Mouse (Mus musculus): Measurements from ENCODE around the gene Tceanc2. TPM values are rescaled to one million over a fixed set of nuclear protein-coding genes. Genes with fewer than 3 reads are reported as not detected.
A peak's percentile ranks its signal among the peaks of the same experiment; 100 is the strongest.

The Tceanc2 gene
- polyA plus RNA-seq, 1 experiment: 33.5 TPM

DNA sequence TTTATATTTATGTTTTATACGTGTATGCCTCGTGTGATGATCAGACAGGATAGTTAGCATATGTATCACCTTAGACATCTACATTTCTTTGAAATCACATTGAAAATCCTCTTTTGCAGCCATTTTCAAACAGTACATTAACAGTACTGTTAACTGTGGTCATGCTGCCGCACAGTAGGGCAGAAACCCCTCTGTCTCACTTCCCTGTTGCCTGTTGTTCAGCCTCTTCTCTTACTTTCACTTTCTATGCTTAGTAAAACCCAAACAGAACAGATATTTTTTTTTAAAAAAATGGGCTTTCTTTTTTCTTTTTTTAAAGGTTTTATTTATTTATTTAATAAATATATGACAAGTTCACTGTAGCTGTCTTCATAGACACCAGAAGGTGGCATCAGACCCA is 14.9 kb upstream of the Tceanc2 start:
- H3K4me1 ChIP-seq (ENCODE audit: control insufficient read depth, insufficient read depth, low read length): no peaks in the 10 kb centered on the region; the same call in 1 of the 2 replicates
- no peak overlapping the region for H3K4me3 ChIP-seq (replicated peaks; ENCODE audit: control insufficient read depth, low read depth, low read length)
- no peak overlapping the region for H3K27ac ChIP-seq (ENCODE audit: control insufficient read depth, insufficient read depth, low read depth, low read length, poor library complexity)
- WGBS: 85% methylated on average over 3 of the region's 3 CpGs
- TF ChIP-seq POLR2A (IDR thresholded peaks at IDR 0.05; ENCODE audit: borderline replicate concordance, control insufficient read depth, low read depth, low read length) (no peak), CTCF (IDR thresholded peaks at IDR 0.05; ENCODE audit: control insufficient read depth, insufficient read depth, low read length) (no peak)

DNA sequence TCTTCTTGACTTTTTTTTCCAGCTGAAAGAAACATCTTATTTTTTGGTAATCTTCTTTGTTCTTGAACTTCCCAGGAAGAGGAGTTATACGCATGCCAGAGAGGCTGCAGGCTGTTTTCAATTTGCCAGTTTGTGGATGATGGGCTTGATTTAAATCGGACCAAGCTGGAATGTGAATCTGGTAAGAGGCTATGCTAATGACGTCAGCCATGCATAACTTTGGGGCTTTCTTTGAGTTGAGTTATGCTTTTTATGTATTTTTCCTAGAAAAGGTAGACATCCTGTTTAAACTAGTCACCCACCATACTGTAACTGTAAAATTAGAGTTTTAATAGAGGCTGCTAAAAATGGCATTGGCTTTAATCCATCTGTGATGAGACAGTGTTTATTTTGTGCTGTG is 6.8 kb upstream of the Tceanc2 start:
- H3K4me3 ChIP-seq (replicated peaks; ENCODE audit: control insufficient read depth, low read depth, low read length): no peak overlapping the region
- WGBS: 89% methylated on average over 3 of the region's 3 CpGs
- H3K4me1 ChIP-seq (ENCODE audit: control insufficient read depth, insufficient read depth, low read length): no peaks in the 10 kb centered on the region; the same call in 1 of the 2 replicates
- no peak for TF ChIP-seq CTCF (IDR thresholded peaks at IDR 0.05; ENCODE audit: control insufficient read depth, insufficient read depth, low read length)
- no peak for TF ChIP-seq POLR2A (IDR thresholded peaks at IDR 0.05; ENCODE audit: borderline replicate concordance, control insufficient read depth, low read depth, low read length)
- no peak overlapping the region for H3K27ac ChIP-seq (ENCODE audit: control insufficient read depth, insufficient read depth, low read depth, low read length, poor library complexity)

DNA sequence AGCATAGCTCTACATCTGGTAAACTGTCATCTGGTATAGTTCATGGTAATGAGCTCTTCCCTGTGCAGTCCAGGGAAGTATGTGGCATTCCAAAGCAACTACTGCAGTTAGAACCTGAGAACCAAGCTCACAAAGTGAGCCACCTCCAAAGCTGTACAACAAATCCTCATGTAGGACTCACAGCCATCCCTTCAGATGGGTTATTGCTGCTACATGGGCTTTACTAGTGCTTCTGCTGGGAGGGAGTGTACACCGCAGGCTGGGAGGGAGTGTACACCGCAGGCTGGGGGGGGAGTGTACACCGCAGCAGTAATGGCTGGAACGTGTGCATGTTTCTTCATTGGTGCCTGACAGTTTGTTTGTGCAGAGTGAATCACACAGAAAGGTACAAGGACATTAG is 4.3 kb upstream of the Tceanc2 start:
- WGBS: 73% methylated on average over 4 of the region's 4 CpGs
- H3K27ac ChIP-seq (ENCODE audit: control insufficient read depth, insufficient read depth, low read depth, low read length, poor library complexity): no peak overlapping the region; the same call in 1 of the 2 replicates
- H3K4me3 ChIP-seq (replicated peaks; ENCODE audit: control insufficient read depth, low read depth, low read length): no peak overlapping the region
- H3K4me1 ChIP-seq (ENCODE audit: control insufficient read depth, insufficient read depth, low read length): no peaks in the 10 kb centered on the region; the same call in 1 of the 2 replicates
- no peak for TF ChIP-seq CTCF (IDR thresholded peaks at IDR 0.05; ENCODE audit: control insufficient read depth, insufficient read depth, low read length)
- no peak for TF ChIP-seq POLR2A (IDR thresholded peaks at IDR 0.05; ENCODE audit: borderline replicate concordance, control insufficient read depth, low read depth, low read length)

DNA sequence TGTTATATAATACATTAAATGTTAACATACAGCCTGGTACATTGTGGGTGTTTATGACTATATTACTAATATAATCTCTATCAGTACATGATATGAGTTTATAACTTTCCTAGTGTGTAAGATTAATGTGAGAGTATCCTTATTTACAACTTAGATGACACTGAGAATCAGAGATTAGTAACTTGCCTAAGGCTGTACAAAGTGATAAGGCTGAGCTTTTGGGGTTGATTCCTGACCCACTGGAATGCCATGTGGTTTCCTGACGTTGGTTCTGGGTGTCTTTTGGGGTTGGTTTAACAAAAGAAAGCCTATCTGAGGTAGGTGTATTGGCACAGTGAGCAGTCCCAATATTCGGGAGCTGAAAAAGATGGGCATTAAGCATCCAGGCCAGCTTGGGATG is 3.9 kb upstream of the Tceanc2 start:
- no peak for TF ChIP-seq POLR2A (IDR thresholded peaks at IDR 0.05; ENCODE audit: borderline replicate concordance, control insufficient read depth, low read depth, low read length)
- TF ChIP-seq CTCF (IDR thresholded peaks at IDR 0.05; ENCODE audit: control insufficient read depth, insufficient read depth, low read length): no peak
- WGBS: 36% methylated on average over 2 of the region's 2 CpGs
- Histone ChIP-seq H3K4me1 (ENCODE audit: control insufficient read depth, insufficient read depth, low read length) (no peaks in the 10 kb centered on the region; the same call in 1 of the 2 replicates), H3K4me3 (replicated peaks; ENCODE audit: control insufficient read depth, low read depth, low read length) (no peak overlapping the region), H3K27ac (ENCODE audit: control insufficient read depth, insufficient read depth, low read depth, low read length, poor library complexity) (no peak overlapping the region; the same call in 1 of the 2 replicates)

DNA sequence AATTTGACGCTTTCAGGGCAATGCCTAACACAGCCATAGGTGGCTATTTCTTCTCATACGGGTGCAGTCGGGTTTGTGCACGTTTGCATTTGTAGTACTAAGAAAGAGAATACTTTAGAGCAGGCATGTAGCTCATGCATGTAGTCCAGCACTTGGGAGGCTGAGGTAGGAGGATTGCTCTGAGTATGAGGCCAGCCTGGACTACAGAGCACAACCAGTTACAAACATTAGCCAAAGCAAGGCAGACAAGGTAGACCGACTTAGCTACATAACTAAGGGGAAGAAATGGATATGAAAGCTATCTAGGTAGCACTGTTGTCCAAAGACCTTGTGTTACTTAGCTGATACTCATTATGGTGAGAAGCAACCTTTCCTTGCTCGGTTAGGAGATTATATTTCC is 3.0 kb upstream of the Tceanc2 start:
- H3K4me1 ChIP-seq (ENCODE audit: control insufficient read depth, insufficient read depth, low read length): no peaks in the 10 kb centered on the region; the same call in 1 of the 2 replicates
- H3K4me3 ChIP-seq (replicated peaks; ENCODE audit: control insufficient read depth, low read depth, low read length): no peak overlapping the region
- no peak overlapping the region for H3K27ac ChIP-seq (ENCODE audit: control insufficient read depth, insufficient read depth, low read depth, low read length, poor library complexity)
- TF ChIP-seq CTCF (IDR thresholded peaks at IDR 0.05; ENCODE audit: control insufficient read depth, insufficient read depth, low read length) (no peak), POLR2A (IDR thresholded peaks at IDR 0.05; ENCODE audit: borderline replicate concordance, control insufficient read depth, low read depth, low read length) (no peak)
- WGBS: 44% methylated on average over 6 of the region's 6 CpGs

DNA sequence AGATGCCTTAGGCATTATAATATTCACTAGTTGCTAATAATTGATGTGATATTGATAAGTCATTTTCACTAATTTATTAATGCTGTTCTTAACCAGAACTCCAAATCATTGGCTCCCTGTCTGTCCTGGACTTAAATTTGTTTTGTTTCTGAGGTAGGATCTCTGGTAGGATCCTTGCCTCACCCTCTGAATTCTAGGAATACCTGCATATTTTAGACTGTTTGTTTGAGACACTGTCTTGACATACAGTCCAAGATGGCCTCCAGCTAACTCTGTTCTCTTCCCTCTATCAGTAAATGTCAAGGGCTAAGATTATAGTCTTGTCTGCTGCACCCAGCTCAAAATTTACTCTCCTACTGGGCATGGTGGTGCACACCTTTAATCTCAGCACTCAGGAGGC is 1.8 kb upstream of the Tceanc2 start:
- Histone ChIP-seq H3K27ac (ENCODE audit: control insufficient read depth, insufficient read depth, low read depth, low read length, poor library complexity) (no peak overlapping the region), H3K4me1 (ENCODE audit: control insufficient read depth, insufficient read depth, low read length) (no peaks in the 10 kb centered on the region; the same call in 1 of the 2 replicates), H3K4me3 (replicated peaks; ENCODE audit: control insufficient read depth, low read depth, low read length) (no peak overlapping the region)
- no peak for TF ChIP-seq POLR2A (IDR thresholded peaks at IDR 0.05; ENCODE audit: borderline replicate concordance, control insufficient read depth, low read depth, low read length)
- TF ChIP-seq CTCF (IDR thresholded peaks at IDR 0.05; ENCODE audit: control insufficient read depth, insufficient read depth, low read length): no peak

DNA sequence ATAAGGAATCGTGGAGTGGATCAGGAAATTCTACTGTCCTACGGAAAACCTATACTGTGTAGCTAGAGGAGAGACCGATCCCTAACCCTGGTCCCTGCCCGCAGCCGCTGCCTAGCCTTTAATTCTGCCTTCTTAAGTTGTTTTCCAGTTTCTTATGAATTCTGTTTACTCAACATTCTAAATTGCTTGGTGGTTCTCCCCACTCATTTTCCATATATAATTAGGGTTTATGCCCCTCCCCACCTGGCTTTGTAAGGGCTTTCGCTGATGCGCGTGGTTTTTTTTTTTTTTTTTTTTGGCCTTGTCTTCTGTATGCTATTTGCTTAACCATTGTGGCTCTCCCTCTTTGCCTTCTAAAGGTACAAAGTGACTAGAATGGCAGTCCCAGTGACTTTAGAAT is 645 bp upstream of the Tceanc2 start:
- Histone ChIP-seq H3K4me1 (ENCODE audit: control insufficient read depth, insufficient read depth, low read length) (no peaks in the 10 kb centered on the region; the same call in 1 of the 2 replicates), H3K4me3 (replicated peaks; ENCODE audit: control insufficient read depth, low read depth, low read length) (peak overlapping the region; percentile 98), H3K27ac (ENCODE audit: control insufficient read depth, insufficient read depth, low read depth, low read length, poor library complexity) (peak overlapping the region; percentile 99; the same call in 1 of the 2 replicates)
- no peak for TF ChIP-seq POLR2A (IDR thresholded peaks at IDR 0.05; ENCODE audit: borderline replicate concordance, control insufficient read depth, low read depth, low read length)
- TF ChIP-seq CTCF (IDR thresholded peaks at IDR 0.05; ENCODE audit: control insufficient read depth, insufficient read depth, low read length): no peak
- WGBS: 0% methylated on average over 8 of the region's 8 CpGs

DNA sequence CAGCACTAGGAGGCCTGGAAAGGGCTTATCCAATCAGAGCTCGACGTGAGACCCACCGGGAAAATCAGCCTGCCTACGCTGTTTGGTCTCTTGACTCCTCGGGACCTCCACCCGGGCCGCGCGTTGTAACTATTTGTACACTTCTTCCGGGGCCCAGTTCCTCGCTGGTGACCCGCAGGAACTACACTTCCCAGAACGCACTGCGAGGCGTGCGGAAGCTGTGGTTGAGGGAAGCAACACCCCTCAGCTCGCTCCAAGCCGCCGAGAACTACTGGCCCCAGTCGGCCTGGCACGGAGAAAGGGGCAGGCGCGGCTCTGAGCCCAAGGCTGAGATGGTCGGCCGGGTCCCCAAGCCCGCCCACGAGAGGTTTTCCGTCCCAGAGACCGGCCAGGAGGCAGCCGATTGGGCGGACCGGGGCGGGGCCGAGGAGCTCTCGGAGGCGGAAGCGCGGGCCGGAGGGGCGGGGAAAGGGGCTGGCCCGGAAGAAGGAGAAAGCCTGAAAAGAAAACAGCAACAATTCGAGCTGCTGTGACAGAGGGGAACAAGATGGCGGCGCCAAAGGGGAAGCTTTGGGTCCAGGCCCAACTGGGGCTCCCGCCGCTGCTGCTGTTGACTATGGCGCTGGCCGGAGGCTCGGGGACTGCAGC is 610 bp downstream of the Tceanc2 start, which contains the start of gene Tmem59:
Gene Tmem59, plus strand, starts transcription at position 218 of the 648 bp plus-strand sequence.
- Histone ChIP-seq H3K27ac (ENCODE audit: control insufficient read depth, insufficient read depth, low read depth, low read length, poor library complexity) (peak within 1 kb of the TSS; percentile 99), H3K4me3 (replicated peaks; ENCODE audit: control insufficient read depth, low read depth, low read length) (peak within 1 kb of the TSS; percentile 98), H3K4me1 (ENCODE audit: control insufficient read depth, insufficient read depth, low read length) (no peaks in the 10 kb centered on the region; the same call in 1 of the 2 replicates)
- TF ChIP-seq POLR2A (IDR thresholded peaks at IDR 0.05; ENCODE audit: borderline replicate concordance, control insufficient read depth, low read depth, low read length) (peak; percentile 76), CTCF (IDR thresholded peaks at IDR 0.05; ENCODE audit: control insufficient read depth, insufficient read depth, low read length) (no peak)
- WGBS: under 1% methylated on average over 48 of the region's 49 CpGs

Data from bone marrow, adult 2 months (tissue).